Mouse (Mus musculus) liver, embryonic 14.5 days (tissue): ENCODE results near the gene Nhsl2. TPM values are rescaled to one million over a fixed set of nuclear protein-coding genes. Genes with fewer than 3 reads are reported as not detected.

ENCODE experiments used
- ATAC-seq: fragments of 200-750 bp; cut with Nextera tagmentation; 2 replicates; pipeline ENCODE4 v1.8.0; 2017; ENCODE audit warnings: moderate number of reproducible peaks, mild to moderate bottlenecking, moderate library complexity; ENCODE audit not compliant: insufficient read depth
- DNase-seq, 3 experiments: peaks; one replicate each; pipeline ENCODE4 v3.0.0-alpha.2; 2012 to 2013; ENCODE audit warnings: low read depth in 3 of 3, low spot score in 3 of 3
- H3K27ac ChIP-seq: fragments of 300-500 bp; sonication (generic); 2 replicates; pipeline ENCODE4 v1.5.1; 2014; ENCODE audit warnings: moderate library complexity, mild to moderate bottlenecking, control low read depth, inconsistent platforms
- H3K27me3 ChIP-seq: fragments of 300-500 bp; sonication (generic); 2 replicates; pipeline ENCODE4 v1.6.1; 2014; ENCODE audit warnings: mild to moderate bottlenecking, low read length, moderate library complexity; ENCODE audit not compliant: control insufficient read depth, insufficient read depth
- H3K36me3 ChIP-seq: fragments of 300-500 bp; sonication (generic); replicated peaks from 2 replicates; pipeline ENCODE4 v1.6.1; 2014; ENCODE audit warnings: low read depth; ENCODE audit not compliant: control insufficient read depth, insufficient read depth
- H3K4me1 ChIP-seq, 2 experiments: fragments of 200-500 bp in 1 of 2; fragments of 300-500 bp in 1 of 2; sonication (generic) in 1 of 2; replicated peaks; 2 replicates each; pipeline ENCODE4 v1.6.1; 2012 to 2014; ENCODE audit warnings: antibody characterized with exemption in 1 of 2, inconsistent platforms in 1 of 2, low read length in 1 of 2; ENCODE audit not compliant: control insufficient read depth in 2 of 2, insufficient read depth in 2 of 2
- H3K4me2 ChIP-seq: fragments of 300-500 bp; sonication (generic); 2 replicates; pipeline ENCODE4 v1.6.1; 2014; ENCODE audit warnings: low read depth, mild to moderate bottlenecking, control low read depth, moderate library complexity
- H3K4me3 ChIP-seq, 2 experiments: fragments of 200-500 bp in 1 of 2; fragments of 300-500 bp in 1 of 2; sonication (generic) in 1 of 2; 2 replicates each; pipeline ENCODE4 v1.5.1; 2012 to 2014; ENCODE audit warnings: low read depth in 2 of 2, low read length in 2 of 2, mild to moderate bottlenecking in 2 of 2, control low read depth in 1 of 2, inconsistent platforms in 1 of 2, moderate library complexity in 1 of 2; ENCODE audit not compliant: insufficient read depth in 1 of 2
- H3K9ac ChIP-seq: fragments of 300-500 bp; sonication (generic); replicated peaks from 2 replicates; pipeline ENCODE4 v1.6.1; 2014; ENCODE audit warnings: mild to moderate bottlenecking, control low read depth, moderate library complexity
- H3K9me3 ChIP-seq: fragments of 300-500 bp; sonication (generic); 2 replicates; pipeline ENCODE4 v1.6.1; 2016; ENCODE audit warnings: low read length, mixed read lengths; ENCODE audit not compliant: control insufficient read depth
- CTCF ChIP-seq: IDR thresholded peaks from 2 replicates; pipeline ENCODE4 v1.5.1; 2016; ENCODE audit warnings: antibody characterized with exemption, low read depth, control low read depth
- EP300 ChIP-seq: IDR thresholded peaks from 2 replicates; pipeline ENCODE4 v1.6.1; 2016; ENCODE audit warnings: antibody characterized with exemption, low read depth
- WGBS: fragments of 180-500 bp; shearing (Covaris S2); extraction: QIAGEN DNeasy Blood & Tissue Kit; methylation state at CpG from one replicate; pipeline ENCODE4 v1.1.7; 2014; ENCODE audit not compliant: insufficient replicate concordance; 5-methylcytosine and 5-hydroxymethylcytosine counted together
- polyA plus RNA-seq, 2 experiments: library from polyadenylated mRNA; depleted of rRNA in 1 of 2; stranded (reverse) in 1 of 2; unstranded in 1 of 2; fragments of >200 nt; fragmentation: Nextera tagmentation in 1 of 2; extraction: Ambion mirVana in 1 of 2; gene quantifications; 2 replicates each; pipeline versions ENCODE4 v1.2.1 to v1.2.3; 2012 to 2014

The Nhsl2 gene
- polyA plus RNA-seq, 2 experiments: 0.39 to 1.3 TPM

DNA sequence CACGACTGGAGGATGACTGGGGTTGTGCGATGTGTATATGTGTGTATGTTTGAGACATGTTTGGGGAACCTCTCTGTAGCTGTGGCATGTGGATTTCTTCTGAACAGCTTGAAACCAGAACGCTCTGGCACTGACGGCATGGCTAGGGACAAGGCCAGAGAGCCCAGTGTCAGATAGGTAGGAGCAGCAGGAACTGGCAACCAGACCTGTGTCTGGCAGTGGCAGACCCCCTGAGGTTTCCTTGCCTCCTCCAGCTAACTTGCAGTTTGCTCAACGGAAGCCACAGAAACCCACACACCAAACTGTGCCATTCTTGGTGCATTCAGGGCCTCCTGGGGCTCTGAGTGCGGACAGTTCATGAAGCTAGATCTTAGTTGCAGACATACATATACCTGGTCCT is 81.1 kb downstream of the Nhsl2 start:
- no peak overlapping the region for H3K4me3 ChIP-seq

DNA sequence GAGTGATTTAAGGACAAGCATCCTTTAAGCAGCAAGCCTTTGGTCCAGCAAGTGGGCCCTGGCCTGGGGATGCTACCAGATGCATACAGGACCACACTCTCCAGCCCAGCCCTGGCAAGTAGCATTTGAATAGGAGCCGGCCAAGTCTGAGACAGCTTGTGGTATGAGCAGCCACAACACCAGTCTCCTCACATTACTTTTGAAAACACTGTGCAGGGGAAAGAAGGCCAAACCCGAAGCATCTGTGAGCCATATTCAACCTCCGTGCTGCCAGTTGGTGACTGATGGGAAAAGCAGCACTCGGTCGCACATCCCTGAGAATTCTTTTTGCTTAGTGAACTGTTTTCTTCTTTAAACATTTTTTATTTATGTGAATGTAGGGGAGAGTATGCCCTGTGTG is 81.8 kb downstream of the Nhsl2 start:
- DNase-seq (no peak), ATAC-seq (no peak)
- no peaks in the 10 kb centered on the region; the same call in 1 of the 2 replicates for H3K27me3 ChIP-seq
- H3K9me3 ChIP-seq: no peaks in the 10 kb centered on the region
- no peaks in the 10 kb centered on the region for H3K36me3 ChIP-seq
- no peaks in the 10 kb centered on the region for H3K4me1 ChIP-seq
- H3K9ac ChIP-seq: no peak overlapping the region
- no peak overlapping the region for H3K4me2 ChIP-seq
- no peak overlapping the region for H3K4me3 ChIP-seq
- H3K27ac ChIP-seq: no peak overlapping the region
- no peak for TF ChIP-seq EP300
- no peak for TF ChIP-seq CTCF
- 60% methylated on average over 5 of the region's 5 CpGs for WGBS

More for the DNA sequence above, 81.1 kb downstream of the Nhsl2 start:
- H3K9ac ChIP-seq: no peak overlapping the region
- 60% methylated on average over 6 of the region's 6 CpGs for WGBS
- no peak for DNase-seq
- TF ChIP-seq EP300 (no peak), CTCF (no peak)
- no peaks in the 10 kb centered on the region for H3K9me3 ChIP-seq
- H3K27ac ChIP-seq: no peak overlapping the region
- no peak overlapping the region for H3K4me2 ChIP-seq
- H3K27me3 ChIP-seq: no peaks in the 10 kb centered on the region; the same call in 1 of the 2 replicates
- no peak for ATAC-seq
- H3K36me3 ChIP-seq: no peaks in the 10 kb centered on the region
- no peaks in the 10 kb centered on the region for H3K4me1 ChIP-seq

DNA sequence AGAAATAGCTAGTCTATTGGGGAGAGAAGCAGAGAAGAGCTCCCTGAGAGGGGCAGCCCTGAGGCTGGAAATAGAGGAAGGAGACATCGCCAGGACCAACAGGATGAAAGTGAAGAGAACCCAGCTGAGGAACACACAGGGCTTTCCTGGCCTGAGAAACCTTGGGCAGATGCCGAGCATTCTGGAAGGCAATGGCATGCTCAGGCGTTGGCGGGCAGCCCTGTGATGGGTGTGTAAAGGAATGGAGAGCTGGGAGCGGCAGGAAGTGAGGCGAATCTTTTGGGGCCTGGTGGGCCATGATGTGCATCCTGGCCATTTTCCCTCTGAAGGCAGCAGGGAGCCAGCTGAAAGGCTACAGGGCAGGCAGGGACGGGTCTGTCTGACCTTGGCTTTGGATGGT is 83.1 kb downstream of the Nhsl2 start:
- Histone ChIP-seq H3K4me3 (no peak overlapping the region), H3K9me3 (no peaks in the 10 kb centered on the region), H3K4me2 (no peak overlapping the region), H3K4me1 (no peaks in the 10 kb centered on the region), H3K9ac (no peak overlapping the region), H3K27ac (no peak overlapping the region), H3K36me3 (no peaks in the 10 kb centered on the region), H3K27me3 (no peaks in the 10 kb centered on the region; the same call in 1 of the 2 replicates)
- no peak for ATAC-seq
- 59% methylated on average over 7 of the region's 7 CpGs for WGBS
- TF ChIP-seq EP300 (no peak), CTCF (no peak)
- DNase-seq: no peak

DNA sequence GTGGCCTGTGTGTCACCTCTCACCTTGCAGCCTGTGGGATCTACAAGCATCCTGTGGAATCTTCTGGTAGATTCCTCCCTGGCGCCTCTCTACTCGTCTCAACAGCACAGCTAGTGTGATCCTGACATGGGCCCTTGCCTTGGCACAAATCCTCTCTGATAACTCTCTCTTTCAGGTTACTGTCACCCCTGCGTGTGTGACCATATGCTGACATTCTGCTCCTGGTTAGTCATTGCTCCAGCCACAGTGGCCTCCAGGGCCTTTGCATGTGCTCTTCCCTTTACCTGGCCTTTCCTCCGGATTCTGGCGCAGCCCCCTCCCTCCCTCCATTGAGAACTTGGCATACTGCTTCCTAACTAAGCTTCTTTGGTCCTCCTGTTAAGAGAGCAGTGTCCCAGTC is 84.2 kb downstream of the Nhsl2 start:
- TF ChIP-seq CTCF: no peak
- TF ChIP-seq EP300: no peak
- no peaks in the 10 kb centered on the region for H3K4me1 ChIP-seq
- no peak overlapping the region for H3K4me2 ChIP-seq
- H3K36me3 ChIP-seq: no peaks in the 10 kb centered on the region
- no peak overlapping the region for H3K27ac ChIP-seq
- no peaks in the 10 kb centered on the region for H3K9me3 ChIP-seq
- H3K27me3 ChIP-seq: no peaks in the 10 kb centered on the region; the same call in 1 of the 2 replicates
- no peak overlapping the region for H3K9ac ChIP-seq
- DNase-seq (no peak), ATAC-seq (no peak)
- 77% methylated on average over 5 of the region's 5 CpGs for WGBS
- H3K4me3 ChIP-seq: no peak overlapping the region

DNA sequence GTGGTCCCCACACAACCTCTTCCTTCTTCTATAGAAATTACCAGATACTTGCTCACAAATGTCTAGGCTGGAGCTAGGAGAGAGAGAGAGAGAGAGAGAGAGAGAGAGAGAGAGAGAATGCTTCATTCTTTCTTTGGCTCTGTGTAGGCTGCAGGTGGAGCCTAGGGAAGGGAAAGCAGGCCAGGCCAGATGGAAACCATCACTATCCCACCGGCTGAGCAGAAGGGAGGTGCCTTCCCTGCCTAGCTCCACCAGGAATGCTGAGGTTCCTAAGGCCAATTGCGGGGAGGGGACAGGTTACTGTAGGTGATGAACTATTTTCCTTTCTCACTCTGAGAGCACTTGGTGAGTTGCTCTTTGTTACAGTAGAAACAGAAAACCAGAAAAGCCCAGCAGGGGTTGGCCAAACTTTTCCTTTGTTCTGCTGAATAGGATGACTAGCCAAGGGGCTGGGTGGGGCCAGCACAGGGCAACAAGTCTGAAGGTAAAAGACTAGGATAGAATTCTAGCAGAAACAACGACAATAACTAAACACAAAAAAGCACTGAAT is 86.2 kb downstream of the Nhsl2 start:
- H3K4me3 ChIP-seq: no peak overlapping the region
- WGBS: 35% methylated on average over 3 of the region's 3 CpGs
- H3K4me2 ChIP-seq: no peak overlapping the region
- no peak overlapping the region for H3K27ac ChIP-seq
- no peak overlapping the region for H3K9ac ChIP-seq
- DNase-seq: no peak
- no peaks in the 10 kb centered on the region for H3K4me1 ChIP-seq
- H3K36me3 ChIP-seq: no peaks in the 10 kb centered on the region
- no peaks in the 10 kb centered on the region; the same call in 1 of the 2 replicates for H3K27me3 ChIP-seq
- ATAC-seq: no peak
- no peaks in the 10 kb centered on the region for H3K9me3 ChIP-seq
- no peak for TF ChIP-seq CTCF
- TF ChIP-seq EP300: no peak
